Mouse (Mus musculus) lung, postnatal 0 days (tissue): ENCODE data around the gene Man1a.
A peak's percentile ranks its signal among the peaks of the same experiment; 100 is the strongest.

ENCODE experiments used
- CTCF ChIP-seq: IDR thresholded peaks from 2 replicates; pipeline ENCODE4 v1.5.1; 2016; ENCODE audit warnings: antibody characterized with exemption, mild to moderate bottlenecking
- EP300 ChIP-seq: IDR thresholded peaks from 2 replicates; pipeline ENCODE4 v1.6.1; 2016; ENCODE audit warnings: antibody characterized with exemption, mild to moderate bottlenecking, control low read depth

GRCm38 (mm10) chr10:54059679-54060249 lies 16.6 kb downstream of the Man1a start:
- peak; percentile 48 for TF ChIP-seq CTCF
- TF ChIP-seq EP300 = no peak
